Mouse (Mus musculus) liver, embryonic 14.5 days (tissue): ENCODE data around the gene Mall.

Experiments used
- CTCF ChIP-seq: IDR thresholded peaks from 2 replicates; pipeline ENCODE4 v1.5.1; 2016; ENCODE audit warnings: antibody characterized with exemption, low read depth, control low read depth
- EP300 ChIP-seq: IDR thresholded peaks from 2 replicates; pipeline ENCODE4 v1.6.1; 2016; ENCODE audit warnings: antibody characterized with exemption, low read depth

GRCm38 (mm10) chr2:127774578-127774941, 44.8 kb upstream of the Mall start:
- no peak for TF ChIP-seq CTCF
- TF ChIP-seq EP300, result no peak
